Mouse (Mus musculus) embryo, embryonic 10.5 days (tissue): Measurements from ENCODE around the gene Ggt1.
A peak's percentile ranks its signal among the peaks of the same experiment; 100 is the strongest.

ENCODE experiments used
- DNase-seq: peaks from one replicate; pipeline ENCODE4 v3.0.0-alpha.2; 2015; ENCODE audit warnings: low spot score

Ggt1 gene

GRCm38 (mm10) chr10:75573181-75573580 is 11.8 kb downstream of the Ggt1 start:
- DNase-seq, result no peak

- no peak for DNase-seq
Observed at GRCm38 (mm10) chr10:75573965-75574364, 12.6 kb downstream of the Ggt1 start.

- DNase-seq, result no peak
Observed at GRCm38 (mm10) chr10:75579129-75579528, 17.7 kb downstream of the Ggt1 start.

- peak; percentile 95 for DNase-seq
Observed at GRCm38 (mm10) chr10:75585876-75586552, 24.6 kb downstream of the Ggt1 start.

- DNase-seq, result no peak
Observed at GRCm38 (mm10) chr10:75586553-75586879, 25.1 kb downstream of the Ggt1 start.

- no peak for DNase-seq
Observed at GRCm38 (mm10) chr10:75587781-75588180, 26.4 kb downstream of the Ggt1 start.

GRCm38 (mm10) chr10:75588336-75588735 is 26.9 kb downstream of the Ggt1 start:
- no peak for DNase-seq

GRCm38 (mm10) chr10:75589129-75589528 is 27.7 kb downstream of the Ggt1 start, which contains the start of gene Ggt5:
Ggt5 (plus strand) TSS chr10:75589340.
- DNase-seq, result peak; percentile 38

GRCm38 (mm10) chr10:75589651-75590050 is 28.2 kb downstream of the Ggt1 start:
- no peak for DNase-seq

GRCm38 (mm10) chr10:75591211-75591894 is 29.9 kb downstream of the Ggt1 start:
- DNase-seq, result no peak

GRCm38 (mm10) chr10:75592585-75592984 is 31.2 kb downstream of the Ggt1 start:
- DNase-seq, result no peak

- no peak for DNase-seq
Observed at GRCm38 (mm10) chr10:75595981-75596380, 34.6 kb downstream of the Ggt1 start.

- no peak for DNase-seq
Observed at GRCm38 (mm10) chr10:75600189-75600730, 38.9 kb downstream of the Ggt1 start.

- DNase-seq, result no peak
Observed at GRCm38 (mm10) chr10:75605162-75605846, 43.9 kb downstream of the Ggt1 start.

GRCm38 (mm10) chr10:75607253-75607652 is 45.8 kb downstream of the Ggt1 start:
- no peak for DNase-seq

- DNase-seq, result no peak
Observed at GRCm38 (mm10) chr10:75608975-75609374, 47.6 kb downstream of the Ggt1 start.

- DNase-seq, result no peak
Observed at GRCm38 (mm10) chr10:75610486-75610885, 49.1 kb downstream of the Ggt1 start.

- no peak for DNase-seq
Observed at GRCm38 (mm10) chr10:75616044-75616443, 54.6 kb downstream of the Ggt1 start.

- DNase-seq, result no peak
Observed at GRCm38 (mm10) chr10:75620818-75621217, 59.4 kb downstream of the Ggt1 start.

- no peak for DNase-seq
Observed at GRCm38 (mm10) chr10:75625920-75626319, 64.5 kb downstream of the Ggt1 start.

- no peak for DNase-seq
Observed at GRCm38 (mm10) chr10:75626991-75627390, 65.6 kb downstream of the Ggt1 start.

- no peak for DNase-seq
Observed at GRCm38 (mm10) chr10:75627490-75627889, 66.1 kb downstream of the Ggt1 start.

GRCm38 (mm10) chr10:75632633-75633032 is 71.2 kb downstream of the Ggt1 start:
- DNase-seq, result peak; percentile 13
